Mouse (Mus musculus) forebrain, embryonic 14.5 days (tissue): ENCODE data around the gene B430305J03Rik. TPM values are rescaled to one million over a fixed set of nuclear protein-coding genes. Genes with fewer than 3 reads are reported as not detected.

Experiments
- ATAC-seq: fragments of 200-750 bp; cut with Nextera tagmentation; 2 replicates; pipeline ENCODE4 v1.8.0; 2017; ENCODE audit warnings: mild to moderate bottlenecking, moderate library complexity
- DNase-seq: peaks from one replicate; pipeline ENCODE4 v3.0.0-alpha.2; 2015; ENCODE audit warnings: low spot score
- H3K27ac ChIP-seq: fragments of 300-500 bp; sonication (generic); 2 replicates; pipeline ENCODE4 v1.5.1; 2014; ENCODE audit warnings: low read depth, mild to moderate bottlenecking, control low read depth, low read length, moderate library complexity
- H3K27me3 ChIP-seq: fragments of 300-500 bp; sonication (generic); replicated peaks from 2 replicates; pipeline ENCODE4 v1.6.1; 2014; ENCODE audit warnings: low read length, control low read depth, mixed read lengths; ENCODE audit not compliant: control insufficient read depth, insufficient read depth
- H3K36me3 ChIP-seq: fragments of 300-500 bp; sonication (generic); 2 replicates; pipeline ENCODE4 v1.6.1; 2014; ENCODE audit warnings: low read length, control low read depth; ENCODE audit not compliant: control insufficient read depth, insufficient read depth
- H3K4me1 ChIP-seq: fragments of 300-500 bp; sonication (generic); 2 replicates; pipeline ENCODE4 v1.6.1; 2014; ENCODE audit warnings: antibody characterized with exemption, low read length, control low read depth; ENCODE audit not compliant: control insufficient read depth, insufficient read depth
- H3K4me2 ChIP-seq: fragments of 300-500 bp; sonication (generic); 2 replicates; pipeline ENCODE4 v1.6.1; 2014; ENCODE audit warnings: mild to moderate bottlenecking, control low read depth, low read length
- H3K4me3 ChIP-seq: fragments of 300-500 bp; sonication (generic); 2 replicates; pipeline ENCODE4 v1.5.1; 2014; ENCODE audit warnings: low read depth, low read length, control low read depth
- H3K9ac ChIP-seq: fragments of 300-500 bp; sonication (generic); 2 replicates; pipeline ENCODE4 v1.6.1; 2014; ENCODE audit warnings: mild to moderate bottlenecking, low read length, control low read depth, moderate library complexity
- H3K9me3 ChIP-seq: fragments of 300-500 bp; sonication (generic); replicated peaks from 2 replicates; pipeline ENCODE4 v1.6.1; 2016; ENCODE audit warnings: low read length, control low read depth, mixed read lengths; ENCODE audit not compliant: control insufficient read depth
- WGBS: fragments of 180-500 bp; shearing (Covaris S2); extraction: QIAGEN DNeasy Blood & Tissue Kit; methylation state at CpG from one replicate; pipeline ENCODE4 v1.1.7; 2014; 5-methylcytosine and 5-hydroxymethylcytosine counted together
- polyA plus RNA-seq: library from polyadenylated mRNA; unstranded; fragments of >200 nt; fragmentation: Nextera tagmentation; extraction: Ambion mirVana; gene quantifications from 2 replicates; pipeline ENCODE4 v1.2.1, GENCODE M21; 2014

The B430305J03Rik gene
- polyA plus RNA-seq, 1 experiment from 2014 or later, result not detected

DNA sequence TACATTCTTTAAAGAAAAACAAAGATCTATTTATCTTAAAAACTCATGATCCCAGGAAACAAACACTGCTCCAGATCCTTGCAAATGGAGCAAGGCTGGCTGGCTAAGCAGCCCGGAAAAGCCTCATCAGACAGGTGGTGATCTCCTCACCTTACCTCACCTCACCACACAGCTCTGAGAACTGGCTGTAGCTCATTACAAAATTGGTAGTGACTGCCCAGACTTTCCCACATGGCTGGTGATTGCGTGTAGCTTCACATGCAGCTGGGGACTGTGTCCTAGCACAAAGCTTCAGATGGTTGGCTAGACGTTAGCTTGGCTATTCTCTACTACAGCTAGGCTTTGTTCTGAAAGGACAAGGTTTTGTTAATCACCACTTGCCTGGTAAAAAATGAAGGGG is 28.5 kb downstream of the B430305J03Rik start:
- H3K27ac ChIP-seq, result no peak overlapping the region
- H3K36me3 ChIP-seq, result no peaks in the 10 kb centered on the region
- H3K9ac ChIP-seq, result no peak overlapping the region
- WGBS, result 79% methylated on average over 3 of the region's 3 CpGs
- ATAC-seq (no peak), DNase-seq (no peak)
- no peak overlapping the region for H3K4me3 ChIP-seq
- no peaks in the 10 kb centered on the region for H3K9me3 ChIP-seq
- no peaks in the 10 kb centered on the region for H3K27me3 ChIP-seq
- H3K4me1 ChIP-seq, result no peaks in the 10 kb centered on the region
- H3K4me2 ChIP-seq, result no peak overlapping the region

DNA sequence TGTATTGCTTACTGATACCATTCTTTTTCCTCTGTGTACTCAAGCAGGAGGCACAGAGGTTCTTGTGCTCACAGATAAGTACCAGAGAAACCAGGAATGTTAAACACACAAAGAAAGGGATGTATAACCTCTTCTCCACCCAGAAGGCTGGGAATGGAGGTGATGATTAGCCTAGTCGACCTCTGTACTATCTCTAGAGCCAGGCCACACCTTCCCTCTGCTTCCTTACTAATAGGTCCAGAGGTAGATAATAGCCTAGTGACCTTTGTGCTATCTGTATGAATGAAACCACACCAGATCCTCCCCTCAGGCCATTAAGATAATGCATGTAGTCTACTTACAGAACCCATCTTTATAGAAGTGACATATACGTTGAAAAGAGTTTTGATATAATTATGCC is 29.5 kb downstream of the B430305J03Rik start:
- Histone ChIP-seq H3K9me3 (no peaks in the 10 kb centered on the region), H3K4me2 (no peak overlapping the region), H3K27me3 (no peaks in the 10 kb centered on the region), H3K4me3 (no peak overlapping the region), H3K9ac (no peak overlapping the region), H3K36me3 (no peaks in the 10 kb centered on the region), H3K4me1 (no peaks in the 10 kb centered on the region), H3K27ac (no peak overlapping the region)
- ATAC-seq, result no peak
- WGBS, result 73% methylated on average over 2 of the region's 2 CpGs
- DNase-seq, result no peak

DNA sequence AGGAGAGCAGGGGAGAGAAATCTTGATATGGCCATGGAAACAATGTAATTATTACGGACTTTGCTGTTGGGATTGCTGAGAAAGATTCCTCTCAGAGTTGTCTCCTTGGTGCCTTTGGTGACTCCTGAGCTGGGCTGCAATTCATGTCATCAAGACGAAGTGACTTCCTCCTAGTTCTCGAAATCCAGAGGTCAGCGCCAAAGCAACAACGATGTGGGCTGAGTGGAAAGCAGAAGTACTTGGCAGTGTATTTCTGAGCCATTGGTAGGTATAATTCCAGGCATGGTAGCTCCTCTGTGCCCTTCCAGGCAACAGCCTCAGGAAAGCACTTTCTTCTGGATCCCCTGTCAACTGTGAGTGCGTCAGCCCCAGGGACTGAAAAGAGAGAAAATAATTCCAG is 44.1 kb downstream of the B430305J03Rik start:
- no peaks in the 10 kb centered on the region for H3K9me3 ChIP-seq
- H3K27me3 ChIP-seq, result no peaks in the 10 kb centered on the region
- ATAC-seq, result no peak
- no peaks in the 10 kb centered on the region for H3K4me1 ChIP-seq
- 83% methylated on average over 6 of the region's 6 CpGs for WGBS
- no peaks in the 10 kb centered on the region for H3K36me3 ChIP-seq
- no peak overlapping the region for H3K9ac ChIP-seq
- H3K27ac ChIP-seq, result no peak overlapping the region
- DNase-seq, result no peak
- H3K4me2 ChIP-seq, result no peak overlapping the region
- H3K4me3 ChIP-seq, result no peak overlapping the region

DNA sequence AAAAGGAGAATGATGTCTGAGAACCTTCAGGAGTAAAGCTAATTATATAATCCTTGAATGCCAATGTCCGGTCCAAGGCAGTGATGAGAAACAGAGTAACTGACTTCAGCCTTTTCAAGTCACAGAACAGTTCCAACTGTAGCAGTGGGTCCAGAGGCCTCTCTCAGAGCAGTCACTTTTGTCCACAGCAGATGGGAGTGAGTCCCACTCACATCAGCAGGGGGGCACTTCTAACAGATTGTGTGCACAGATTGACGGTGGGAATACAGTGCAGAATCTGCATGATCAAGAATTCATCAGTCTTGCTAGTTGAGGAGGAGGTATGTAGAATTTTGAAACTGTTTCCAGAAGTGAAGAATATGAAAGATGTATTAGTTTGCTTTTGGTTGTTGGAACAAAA is 45.7 kb downstream of the B430305J03Rik start:
- Histone ChIP-seq H3K27me3 (no peaks in the 10 kb centered on the region), H3K27ac (no peak overlapping the region), H3K9me3 (no peaks in the 10 kb centered on the region), H3K4me3 (no peak overlapping the region), H3K4me2 (no peak overlapping the region), H3K36me3 (no peaks in the 10 kb centered on the region), H3K4me1 (no peaks in the 10 kb centered on the region), H3K9ac (no peak overlapping the region)
- ATAC-seq (no peak), DNase-seq (no peak)
- 69% methylated on average over 2 of the region's 2 CpGs for WGBS

DNA sequence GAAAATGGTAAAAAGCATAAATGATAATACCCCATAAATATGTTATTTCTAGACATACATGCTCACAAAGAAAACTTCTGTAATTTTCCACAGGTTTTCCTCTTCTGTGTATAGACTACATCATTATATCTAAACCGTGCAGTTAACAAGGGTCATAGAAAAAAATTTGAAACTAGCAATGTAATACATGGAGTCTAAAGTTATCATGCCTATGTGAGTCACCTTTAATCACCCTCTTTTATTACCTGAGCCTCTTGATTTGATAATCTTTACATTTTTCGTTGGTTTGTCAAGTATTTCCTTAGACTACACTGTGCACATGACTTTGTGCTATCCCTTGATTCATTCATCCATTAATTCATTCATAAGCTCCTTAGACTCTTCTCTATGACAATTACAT is 50.7 kb downstream of the B430305J03Rik start:
- H3K4me3 ChIP-seq, result no peak overlapping the region
- no peak for ATAC-seq
- no peak overlapping the region for H3K9ac ChIP-seq
- no peak overlapping the region for H3K4me2 ChIP-seq
- 79% methylated on average over 2 of the region's 2 CpGs for WGBS
- H3K27me3 ChIP-seq, result no peaks in the 10 kb centered on the region
- no peaks in the 10 kb centered on the region for H3K36me3 ChIP-seq
- no peaks in the 10 kb centered on the region for H3K4me1 ChIP-seq
- no peaks in the 10 kb centered on the region for H3K9me3 ChIP-seq
- no peak overlapping the region for H3K27ac ChIP-seq
- DNase-seq, result no peak

Other genes with a start within 250 kb of the B430305J03Rik start
- gene Rap2b, start 4.3 kb downstream of the B430305J03Rik start, polyA plus RNA-seq, result 14.6 and 15.2 TPM in 2 replicates